Mouse (Mus musculus) limb, embryonic 10.5 days (tissue): ENCODE data around the gene Mrc1. TPM values are rescaled to one million over a fixed set of nuclear protein-coding genes. Genes with fewer than 3 reads are reported as not detected.
"Not testable (repeated sequence)": the region's sequence is repeated elsewhere in the genome, so short reads cannot be mapped to it uniquely, and the experiment has no call there.

ENCODE experiments used
- DNase-seq: peaks from one replicate; pipeline ENCODE4 v3.0.0-alpha.2; 2017; ENCODE audit warnings: low spot score
- H3K27ac ChIP-seq: fragments of 300-500 bp; sonication (generic); 2 replicates; pipeline ENCODE4 v1.5.1; 2016; ENCODE audit warnings: mild to moderate bottlenecking
- H3K27me3 ChIP-seq: fragments of 300-500 bp; sonication (generic); 2 replicates; pipeline ENCODE4 v1.6.1; 2016; ENCODE audit warnings: low read depth, mild to moderate bottlenecking; ENCODE audit not compliant: poor library complexity, severe bottlenecking
- H3K36me3 ChIP-seq: fragments of 300-500 bp; sonication (generic); 2 replicates; pipeline ENCODE4 v1.6.1; 2016; ENCODE audit warnings: mild to moderate bottlenecking, moderate library complexity
- H3K4me1 ChIP-seq: fragments of 300-500 bp; sonication (generic); 2 replicates; pipeline ENCODE4 v1.6.1; 2016
- H3K4me3 ChIP-seq: fragments of 300-500 bp; sonication (generic); 2 replicates; pipeline ENCODE4 v1.5.1; 2016; ENCODE audit warnings: mild to moderate bottlenecking, moderate library complexity
- H3K9me3 ChIP-seq: fragments of 300-500 bp; sonication (generic); replicated peaks from 2 replicates; pipeline ENCODE4 v1.6.1; 2016; ENCODE audit warnings: mild to moderate bottlenecking
- WGBS: fragments of 180-500 bp; shearing (Covaris S2); methylation state at CpG from one replicate; pipeline ENCODE4 v1.1.7; 2016; 5-methylcytosine and 5-hydroxymethylcytosine counted together
- polyA plus RNA-seq: library from polyadenylated mRNA; unstranded; fragments of >200 nt; fragmentation: Nextera tagmentation; extraction: Ambion mirVana; gene quantifications from 2 replicates; pipeline ENCODE4 v1.2.1, GENCODE M21; 2016

Mrc1 gene
- polyA plus RNA-seq = 1.2 and 1.4 TPM in 2 replicates

DNA sequence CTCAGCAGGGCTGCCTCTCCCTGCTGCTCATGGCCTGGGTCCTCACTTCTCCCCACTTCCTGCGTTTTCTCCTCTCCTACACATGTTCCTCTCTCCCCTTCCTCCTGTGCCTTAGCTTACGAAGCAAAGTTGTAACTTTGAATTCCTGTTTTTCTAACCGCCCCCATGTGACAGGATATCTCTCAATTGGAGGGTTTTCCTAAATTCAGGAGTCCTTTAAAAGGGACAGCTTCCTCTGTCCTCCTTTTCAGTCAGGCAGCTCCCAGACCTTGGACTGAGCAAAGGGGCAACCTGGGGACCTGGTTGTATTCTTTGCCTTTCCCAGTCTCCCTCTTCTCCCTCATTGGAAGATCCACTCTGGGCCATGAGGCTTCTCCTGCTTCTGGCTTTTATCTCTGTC is at the start of gene Mrc1:
Gene Mrc1, plus strand, starts transcription at position 244 of the 400 bp plus-strand sequence.
- H3K9me3 ChIP-seq = no peaks in the 10 kb centered on the region
- no peaks in the 10 kb centered on the region for H3K36me3 ChIP-seq
- no peaks in the 10 kb centered on the region for H3K4me1 ChIP-seq
- no peak for DNase-seq
- H3K27me3 ChIP-seq = no peaks in the 10 kb centered on the region
- no peak within 1 kb of the TSS for H3K27ac ChIP-seq
- 58% methylated on average over 3 of the region's 3 CpGs for WGBS
- no peak within 1 kb of the TSS for H3K4me3 ChIP-seq

GRCm38 (mm10) chr2:14184375-14184774 is 44.8 kb upstream of the Mrc1 start:
- H3K9me3 ChIP-seq = no peaks in the 10 kb centered on the region
- H3K4me1 ChIP-seq = no peaks in the 10 kb centered on the region
- DNase-seq = no peak
- H3K27me3 ChIP-seq = no peaks in the 10 kb centered on the region
- no peak overlapping the region for H3K4me3 ChIP-seq
- H3K36me3 ChIP-seq = no peaks in the 10 kb centered on the region
- H3K27ac ChIP-seq = no peak overlapping the region

DNA sequence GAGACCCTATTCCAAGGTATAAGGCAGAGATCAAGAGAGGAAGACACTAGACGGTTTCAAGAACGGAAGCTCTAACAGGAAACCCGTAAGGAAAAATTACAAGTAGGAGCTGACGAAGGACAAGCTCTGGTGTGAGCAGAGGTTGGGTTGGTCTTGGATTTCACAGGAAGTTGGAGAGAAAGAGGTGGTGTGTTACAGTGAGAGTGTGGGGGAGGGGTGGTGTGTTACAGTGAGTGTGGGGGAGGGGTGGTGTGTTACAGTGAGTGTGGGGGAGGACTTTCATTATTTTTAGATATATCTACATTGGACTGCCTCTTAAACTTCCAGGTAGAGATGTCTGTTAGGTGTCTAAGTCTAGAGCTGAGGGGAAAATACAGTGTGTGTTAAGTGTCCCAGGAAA is 38.5 kb upstream of the Mrc1 start:
- H3K4me3 ChIP-seq = no peak overlapping the region
- no peaks in the 10 kb centered on the region for H3K9me3 ChIP-seq
- H3K36me3 ChIP-seq = no peaks in the 10 kb centered on the region
- no peaks in the 10 kb centered on the region for H3K27me3 ChIP-seq
- H3K4me1 ChIP-seq = no peaks in the 10 kb centered on the region
- no peak for DNase-seq
- no peak overlapping the region for H3K27ac ChIP-seq
- 86% methylated on average over 4 of the region's 4 CpGs for WGBS

- Histone ChIP-seq H3K27me3 (no peaks in the 10 kb centered on the region), H3K4me1 (no peaks in the 10 kb centered on the region), H3K4me3 (no peak overlapping the region), H3K27ac (no peak overlapping the region), H3K9me3 (no peaks in the 10 kb centered on the region), H3K36me3 (no peaks in the 10 kb centered on the region)
- 82% methylated on average over 4 of the region's 4 CpGs for WGBS
- no peak for DNase-seq
These were observed 37.6 kb upstream of the Mrc1 start for GRCm38 (mm10) chr2:14191601-14192000.

DNA sequence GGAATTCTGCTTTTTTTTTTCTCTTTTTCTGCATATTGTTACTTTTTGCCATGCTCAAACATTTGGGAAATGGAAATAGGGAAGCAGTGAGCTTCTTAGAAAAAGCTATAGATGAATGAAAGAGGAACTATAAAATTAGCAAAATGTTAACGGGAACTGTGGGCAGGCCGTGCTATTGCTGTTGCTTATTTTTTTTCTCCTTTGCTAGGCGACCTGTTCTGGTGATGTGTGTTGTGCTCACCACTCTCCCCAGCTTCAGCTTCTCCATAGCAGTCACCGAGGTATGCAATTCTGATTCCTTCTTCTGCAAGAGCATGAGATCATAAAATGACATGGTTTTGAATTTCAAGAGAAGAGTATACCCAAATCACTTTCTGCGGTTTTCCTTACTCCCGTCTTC is 37.1 kb upstream of the Mrc1 start:
- Histone ChIP-seq H3K36me3 (no peaks in the 10 kb centered on the region), H3K9me3 (no peaks in the 10 kb centered on the region), H3K27ac (no peak overlapping the region), H3K27me3 (no peaks in the 10 kb centered on the region), H3K4me1 (no peaks in the 10 kb centered on the region), H3K4me3 (no peak overlapping the region)
- WGBS = 84% methylated on average over 6 of the region's 6 CpGs
- DNase-seq = no peak

DNA sequence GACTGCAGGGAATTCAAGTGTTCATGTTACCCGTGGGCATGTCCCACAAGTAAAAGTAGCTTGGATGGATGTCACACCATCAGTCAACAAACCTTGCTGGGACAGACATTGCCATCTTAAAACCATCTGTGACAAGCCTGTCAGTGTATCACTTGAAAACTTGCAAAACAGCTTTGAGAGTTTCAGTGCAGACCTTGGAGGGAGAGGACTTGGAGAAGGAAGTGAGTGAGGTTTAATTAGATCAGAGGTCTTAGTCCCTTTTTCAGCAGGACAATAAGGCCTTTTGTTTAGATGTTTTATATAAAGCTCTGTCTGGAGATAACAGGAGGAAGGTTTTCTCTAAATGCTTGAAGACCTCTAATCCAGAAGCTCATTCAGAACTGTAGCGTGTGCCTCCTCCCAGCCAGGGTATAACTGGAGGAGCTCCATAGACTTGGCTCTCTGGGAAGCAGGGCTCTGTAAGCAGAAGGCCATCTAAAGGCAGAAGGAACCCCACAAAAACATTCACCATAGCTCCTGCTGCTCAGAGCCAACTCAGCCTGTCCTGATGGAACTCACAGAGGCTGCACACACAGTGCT is 30.8 kb upstream of the Mrc1 start:
- not testable (repeated sequence) for DNase-seq, H3K27ac ChIP-seq, H3K36me3 ChIP-seq, H3K4me1 ChIP-seq, H3K27me3 ChIP-seq, H3K4me3 ChIP-seq, H3K9me3 ChIP-seq
- 75% methylated on average over 1 of the region's 2 CpGs for whole genome bisulfite sequencing

- Histone ChIP-seq H3K27ac (no peak overlapping the region), H3K9me3 (no peaks in the 10 kb centered on the region), H3K36me3 (no peaks in the 10 kb centered on the region), H3K4me1 (no peaks in the 10 kb centered on the region), H3K27me3 (no peaks in the 10 kb centered on the region), H3K4me3 (no peak overlapping the region)
- 46% methylated on average over 2 of the region's 2 CpGs for WGBS
- DNase-seq = no peak
These were observed 29.6 kb upstream of the Mrc1 start for GRCm38 (mm10) chr2:14199621-14200020.

GRCm38 (mm10) chr2:14200879-14201445 is 28.2 kb upstream of the Mrc1 start:
- not testable (repeated sequence) for H3K36me3 ChIP-seq, H3K27me3 ChIP-seq, H3K4me1 ChIP-seq, DNase-seq, H3K27ac ChIP-seq, H3K4me3 ChIP-seq, H3K9me3 ChIP-seq
- WGBS = 100% methylated on average over 1 of the region's 2 CpGs

- 85% methylated on average over 1 of the region's 1 CpGs for WGBS
These were observed 24.9 kb upstream of the Mrc1 start for GRCm38 (mm10) chr2:14204308-14204707.

GRCm38 (mm10) chr2:14206798-14207197 is 22.4 kb upstream of the Mrc1 start:
- no peak for DNase-seq
- Histone ChIP-seq H3K4me1 (no peaks in the 10 kb centered on the region), H3K4me3 (no peak overlapping the region), H3K27ac (no peak overlapping the region), H3K9me3 (no peaks in the 10 kb centered on the region), H3K36me3 (no peaks in the 10 kb centered on the region), H3K27me3 (no peaks in the 10 kb centered on the region)
- WGBS = 88% methylated on average over 4 of the region's 4 CpGs

More at GRCm38 (mm10) chr2:14204308-14204707, 24.9 kb upstream of the Mrc1 start:
- Histone ChIP-seq H3K27ac (no peak overlapping the region), H3K9me3 (no peaks in the 10 kb centered on the region), H3K27me3 (no peaks in the 10 kb centered on the region), H3K36me3 (no peaks in the 10 kb centered on the region), H3K4me1 (no peaks in the 10 kb centered on the region), H3K4me3 (no peak overlapping the region)
- no peak for DNase-seq

GRCm38 (mm10) chr2:14210731-14211130 is 18.5 kb upstream of the Mrc1 start:
- Histone ChIP-seq H3K36me3 (no peaks in the 10 kb centered on the region), H3K27ac (no peak overlapping the region)
- WGBS = 91% methylated on average over 1 of the region's 1 CpGs

DNA sequence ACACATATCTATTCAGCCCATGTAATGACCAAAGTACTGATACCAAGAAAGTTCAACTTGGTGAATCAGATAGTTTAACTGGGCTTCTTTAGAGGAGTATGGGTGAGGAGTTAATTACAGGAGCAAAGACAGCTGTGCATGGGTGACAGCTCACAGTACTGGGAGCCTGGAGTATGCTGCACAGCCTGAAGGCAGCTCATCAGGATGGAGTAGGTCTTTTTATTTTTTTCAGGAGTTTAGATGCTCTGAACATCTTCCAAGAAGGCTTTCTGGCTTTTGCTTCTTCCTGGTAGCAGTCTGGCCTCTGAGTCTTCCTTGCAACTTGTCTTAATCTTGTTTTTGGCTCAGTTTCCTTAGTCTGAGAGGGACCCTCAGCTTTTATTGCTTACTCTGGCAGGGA is 17.6 kb upstream of the Mrc1 start:
- Histone ChIP-seq H3K36me3 (no peaks in the 10 kb centered on the region), H3K27ac (no peak overlapping the region), H3K4me1 (no peaks in the 10 kb centered on the region), H3K9me3 (no peaks in the 10 kb centered on the region), H3K27me3 (no peaks in the 10 kb centered on the region), H3K4me3 (no peak overlapping the region)
- no peak for DNase-seq

More at GRCm38 (mm10) chr2:14210731-14211130, 18.5 kb upstream of the Mrc1 start:
- Histone ChIP-seq H3K4me3 (no peak overlapping the region), H3K4me1 (no peaks in the 10 kb centered on the region), H3K9me3 (no peaks in the 10 kb centered on the region), H3K27me3 (no peaks in the 10 kb centered on the region)
- DNase-seq = no peak

DNA sequence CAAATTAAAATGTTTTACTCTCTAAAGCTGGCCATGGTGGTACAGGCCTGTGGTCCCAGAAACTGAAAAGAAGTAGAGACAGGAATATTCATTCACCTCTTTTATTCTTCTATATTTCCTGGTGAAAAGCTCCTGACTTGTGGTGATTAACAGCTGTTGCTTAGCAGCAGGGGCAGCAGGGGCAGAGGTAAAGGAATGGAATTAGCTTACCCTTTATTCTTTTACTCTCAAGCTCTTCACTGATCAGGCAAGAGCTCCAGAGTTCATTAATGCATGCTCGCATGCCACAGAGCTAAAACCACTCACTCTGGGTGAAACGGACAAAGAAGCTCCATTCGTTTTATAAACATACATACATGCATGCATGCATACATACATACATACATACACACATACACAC is 14.4 kb upstream of the Mrc1 start:
- H3K36me3 ChIP-seq = no peaks in the 10 kb centered on the region
- H3K4me3 ChIP-seq = no peak overlapping the region
- no peaks in the 10 kb centered on the region for H3K27me3 ChIP-seq
- no peak overlapping the region for H3K27ac ChIP-seq
- H3K4me1 ChIP-seq = no peaks in the 10 kb centered on the region
- WGBS = 70% methylated on average over 3 of the region's 3 CpGs
- no peaks in the 10 kb centered on the region for H3K9me3 ChIP-seq
- DNase-seq = no peak

- DNase-seq = no peak
- Histone ChIP-seq H3K9me3 (no peaks in the 10 kb centered on the region), H3K27ac (no peak overlapping the region), H3K4me1 (no peaks in the 10 kb centered on the region), H3K36me3 (no peaks in the 10 kb centered on the region), H3K27me3 (no peaks in the 10 kb centered on the region), H3K4me3 (no peak overlapping the region)
- WGBS = 91% methylated on average over 3 of the region's 3 CpGs
These were observed 12.5 kb upstream of the Mrc1 start for GRCm38 (mm10) chr2:14216653-14217052.
